Mouse (Mus musculus): Measurements from ENCODE around the gene Faim. TPM values are rescaled to one million over a fixed set of nuclear protein-coding genes. Genes with fewer than 3 reads are reported as not detected.

Faim gene
- 2.9 and 4.6 TPM in 2 replicates for polyA plus RNA-seq (2012; rRNA removed)

DNA sequence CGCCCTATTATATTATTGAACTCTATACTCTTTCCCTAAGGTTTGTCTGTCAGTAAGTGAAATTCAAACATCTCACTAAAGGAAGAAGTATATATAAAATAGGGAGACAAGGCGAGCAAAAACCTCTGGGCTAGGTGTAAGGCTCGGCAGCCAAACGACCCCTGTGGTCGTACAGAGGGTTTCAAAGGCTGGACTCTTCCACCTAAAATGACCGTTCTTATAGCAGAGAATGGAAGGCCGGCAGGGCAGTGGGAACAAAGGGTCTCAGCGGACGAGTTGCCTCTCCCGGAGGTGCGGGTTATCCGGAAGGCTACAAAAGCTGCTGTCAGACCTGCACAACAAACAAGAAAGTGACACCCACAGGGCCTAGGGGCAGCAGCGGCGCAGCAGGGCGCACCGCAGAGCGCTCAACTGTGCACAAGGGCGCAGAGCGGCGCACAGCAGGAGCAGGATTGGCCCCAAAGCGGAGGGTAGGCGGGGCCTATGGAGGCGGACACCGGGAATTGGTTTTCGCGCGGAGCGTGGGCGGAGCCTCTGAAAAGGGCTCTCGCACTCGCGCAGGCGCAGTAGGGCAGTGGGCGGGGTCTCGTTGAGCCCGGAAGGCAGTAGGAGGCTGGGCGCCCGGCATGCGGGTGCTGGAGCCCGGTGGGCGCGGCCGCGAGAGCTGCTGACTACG is at the start of gene Faim:
Gene Faim, plus strand, starts transcription at position 574 of the 676 bp plus-strand sequence.
- H3K27ac ChIP-seq (ENCODE audit: insufficient read depth, low read length), result peak within 1 kb of the TSS; percentile 62; the same call in 1 of the 2 replicates
- WGBS, result 1% methylated on average over 45 of the region's 45 CpGs
- no peak for TF ChIP-seq CTCF (IDR thresholded peaks at IDR 0.05; ENCODE audit: extremely low read depth, insufficient read depth, insufficient read length, insufficient replicate concordance)
- TF ChIP-seq POLR2A (IDR thresholded peaks at IDR 0.05; ENCODE audit: low read depth, low read length), result peak; percentile 60

DNA sequence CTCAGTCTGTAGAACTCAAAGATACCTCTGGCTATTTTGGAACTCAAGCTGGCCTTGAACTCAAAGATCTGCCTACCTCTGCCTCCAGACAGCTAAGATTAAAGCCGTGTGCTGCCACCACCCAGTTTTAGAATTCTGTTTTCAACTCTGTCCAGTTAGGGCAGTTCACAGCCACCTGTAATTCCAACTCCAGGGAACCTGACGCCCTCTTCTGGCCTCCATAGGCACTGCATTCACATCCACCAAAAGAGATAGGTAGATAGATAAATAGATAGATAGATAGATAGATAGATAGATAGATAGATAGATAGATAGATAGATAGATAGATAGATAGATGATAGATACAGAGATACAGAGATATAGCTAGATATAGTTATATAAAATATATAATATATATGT is 46.9 kb upstream of the Faim start:
- no peaks in the 10 kb centered on the region for H3K4me1 ChIP-seq (ENCODE audit: control insufficient read depth, insufficient read depth, insufficient read length)
- DNase-seq (ENCODE audit: low read depth in 1 of 2, low spot score in 2 of 2), result no peak
- H3K27ac ChIP-seq (ENCODE audit: insufficient read depth, low read length), result no peak overlapping the region
- H3K27me3 ChIP-seq (ENCODE audit: control insufficient read depth, insufficient read depth, low read length), result no peaks in the 10 kb centered on the region
- H3K36me3 ChIP-seq (ENCODE audit: control insufficient read depth, insufficient read depth, low read length), result no peaks in the 10 kb centered on the region
- TF ChIP-seq POLR2A (IDR thresholded peaks at IDR 0.05; ENCODE audit: low read depth, low read length) (no peak), CTCF (IDR thresholded peaks at IDR 0.05; ENCODE audit: extremely low read depth, insufficient read depth, insufficient read length, insufficient replicate concordance) (no peak)
- no peak overlapping the region for H3K4me3 ChIP-seq (ENCODE audit: extremely low read depth, insufficient read depth, insufficient read length)
- 34% methylated on average over 2 of the region's 2 CpGs for WGBS

More for the DNA sequence above, at the start of gene Faim:
- DNase-seq (ENCODE audit: low read depth in 1 of 2, low spot score in 2 of 2), result peak; percentile 96 to 100
- H3K27me3 ChIP-seq (ENCODE audit: control insufficient read depth, insufficient read depth, low read length), result no peaks in the 10 kb centered on the region
- H3K36me3 ChIP-seq (ENCODE audit: control insufficient read depth, insufficient read depth, low read length), result no peaks in the 10 kb centered on the region
- H3K4me3 ChIP-seq (ENCODE audit: extremely low read depth, insufficient read depth, insufficient read length), result peak within 1 kb of the TSS; percentile 77
- peaks cover 2% of the 10 kb centered on the region for H3K4me1 ChIP-seq (ENCODE audit: control insufficient read depth, insufficient read depth, insufficient read length)

DNA sequence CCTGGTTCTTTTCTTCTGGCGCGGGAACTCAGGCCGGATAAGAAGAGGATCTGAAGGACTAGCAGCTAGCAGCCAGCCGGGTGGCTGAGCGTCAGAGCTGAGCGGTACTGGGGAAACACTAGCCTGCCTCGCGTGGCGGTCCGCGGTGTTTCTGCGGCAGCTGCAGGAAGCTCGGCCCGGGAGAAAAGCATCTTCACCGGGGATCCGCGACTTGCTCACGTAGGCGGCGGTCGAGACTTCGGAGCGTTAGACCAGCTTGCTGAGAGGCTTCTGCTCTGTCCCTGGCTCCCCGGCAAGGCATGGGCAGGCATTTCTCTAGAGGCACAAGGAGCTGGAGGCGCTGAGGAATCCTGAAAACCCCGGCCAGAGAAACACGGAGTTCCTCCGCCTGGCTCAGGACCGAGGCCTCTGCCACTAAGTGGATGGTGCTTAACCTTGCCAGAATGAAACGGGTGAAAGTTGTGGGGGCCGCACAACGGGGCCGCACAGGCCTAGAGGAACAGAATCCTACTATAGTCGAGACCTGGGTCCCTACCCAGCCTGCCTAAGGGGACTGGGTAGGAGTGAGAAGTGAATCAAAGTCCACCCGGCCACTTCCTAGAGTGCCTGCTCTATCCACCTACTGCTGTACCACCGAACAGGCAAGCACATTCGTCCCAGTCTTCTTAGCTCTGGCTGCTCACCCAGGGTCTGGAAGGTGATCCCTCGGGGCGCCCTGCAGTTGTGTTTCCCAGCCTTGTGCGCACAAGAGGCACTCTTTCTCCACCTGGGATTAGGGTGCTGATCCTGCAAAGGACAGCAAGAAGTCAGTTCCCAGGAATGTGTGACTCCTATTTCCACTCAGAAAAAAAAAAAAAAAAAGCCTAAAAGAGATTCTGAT is 33.8 kb upstream of the Faim start:
- no peak overlapping the region for H3K4me3 ChIP-seq (ENCODE audit: extremely low read depth, insufficient read depth, insufficient read length)

DNA sequence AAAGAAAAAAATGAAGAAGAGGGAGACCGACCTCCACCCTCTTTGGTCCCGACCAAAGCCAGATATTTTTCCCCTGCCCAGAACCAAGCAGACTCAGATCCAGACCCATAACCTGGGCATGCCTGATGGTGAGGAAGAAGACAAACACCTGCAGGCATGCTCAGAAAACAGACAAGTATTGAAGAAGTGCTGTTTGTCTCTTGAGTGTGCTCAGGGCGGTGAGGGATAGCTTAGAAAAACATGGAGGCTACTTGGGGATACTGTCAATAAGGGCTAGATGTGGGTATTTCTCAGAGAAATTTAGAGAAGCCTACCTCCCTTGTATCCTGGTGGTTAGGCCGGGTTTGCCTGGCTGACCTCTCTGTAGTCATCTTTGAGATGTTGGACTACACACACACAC is 32.9 kb upstream of the Faim start:
- Histone ChIP-seq H3K36me3 (ENCODE audit: control insufficient read depth, insufficient read depth, low read length) (no peaks in the 10 kb centered on the region), H3K27me3 (ENCODE audit: control insufficient read depth, insufficient read depth, low read length) (peaks cover 46% of the 10 kb centered on the region), H3K27ac (ENCODE audit: insufficient read depth, low read length) (no peak overlapping the region), H3K4me3 (ENCODE audit: extremely low read depth, insufficient read depth, insufficient read length) (no peak overlapping the region), H3K4me1 (ENCODE audit: control insufficient read depth, insufficient read depth, insufficient read length) (peaks cover 7% of the 10 kb centered on the region; the same call in 1 of the 2 replicates)
- 12% methylated on average over 4 of the region's 4 CpGs for WGBS
- no peak for DNase-seq (ENCODE audit: low read depth in 1 of 2, low spot score in 2 of 2)
- no peak for TF ChIP-seq POLR2A (IDR thresholded peaks at IDR 0.05; ENCODE audit: low read depth, low read length)
- no peak for TF ChIP-seq CTCF (IDR thresholded peaks at IDR 0.05; ENCODE audit: extremely low read depth, insufficient read depth, insufficient read length, insufficient replicate concordance)

More for the DNA sequence above, 33.8 kb upstream of the Faim start:
- peaks cover 41% of the 10 kb centered on the region for H3K27me3 ChIP-seq (ENCODE audit: control insufficient read depth, insufficient read depth, low read length)
- 3% methylated on average over 40 of the region's 40 CpGs for WGBS
- DNase-seq (ENCODE audit: low read depth in 1 of 2, low spot score in 2 of 2), result no peak
- TF ChIP-seq POLR2A (IDR thresholded peaks at IDR 0.05; ENCODE audit: low read depth, low read length) (no peak), CTCF (IDR thresholded peaks at IDR 0.05; ENCODE audit: extremely low read depth, insufficient read depth, insufficient read length, insufficient replicate concordance) (no peak)
- H3K27ac ChIP-seq (ENCODE audit: insufficient read depth, low read length), result no peak overlapping the region
- peaks cover 7% of the 10 kb centered on the region; the same call in 1 of the 2 replicates for H3K4me1 ChIP-seq (ENCODE audit: control insufficient read depth, insufficient read depth, insufficient read length)
- no peaks in the 10 kb centered on the region for H3K36me3 ChIP-seq (ENCODE audit: control insufficient read depth, insufficient read depth, low read length)

DNA sequence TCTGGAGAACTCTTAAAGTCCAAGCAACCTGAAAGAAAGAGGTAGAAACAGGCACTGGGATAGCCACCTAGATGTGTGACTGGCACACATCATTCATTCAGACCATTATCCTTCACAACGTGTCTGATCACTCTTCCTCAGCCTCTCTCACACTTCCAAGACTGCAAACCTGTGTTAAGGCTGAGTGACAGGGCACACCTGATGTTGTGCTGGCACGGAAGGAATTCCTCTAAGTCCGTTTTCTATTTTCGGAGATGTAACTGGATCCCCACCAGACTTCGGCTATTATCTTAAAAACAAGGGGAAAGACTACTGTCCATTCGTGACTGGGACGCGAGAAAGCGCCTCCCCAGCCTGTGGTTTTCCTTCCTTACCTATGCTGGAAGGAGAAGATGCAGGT is 32.3 kb upstream of the Faim start:
- Histone ChIP-seq H3K36me3 (ENCODE audit: control insufficient read depth, insufficient read depth, low read length) (no peaks in the 10 kb centered on the region), H3K27ac (ENCODE audit: insufficient read depth, low read length) (no peak overlapping the region), H3K4me3 (ENCODE audit: extremely low read depth, insufficient read depth, insufficient read length) (no peak overlapping the region), H3K27me3 (ENCODE audit: control insufficient read depth, insufficient read depth, low read length) (peaks cover 48% of the 10 kb centered on the region), H3K4me1 (ENCODE audit: control insufficient read depth, insufficient read depth, insufficient read length) (peaks cover 7% of the 10 kb centered on the region; the same call in 1 of the 2 replicates)
- WGBS, result 14% methylated on average over 9 of the region's 9 CpGs
- TF ChIP-seq CTCF (IDR thresholded peaks at IDR 0.05; ENCODE audit: extremely low read depth, insufficient read depth, insufficient read length, insufficient replicate concordance), result no peak
- no peak for TF ChIP-seq POLR2A (IDR thresholded peaks at IDR 0.05; ENCODE audit: low read depth, low read length)
- no peak for DNase-seq (ENCODE audit: low read depth in 1 of 2, low spot score in 2 of 2)

DNA sequence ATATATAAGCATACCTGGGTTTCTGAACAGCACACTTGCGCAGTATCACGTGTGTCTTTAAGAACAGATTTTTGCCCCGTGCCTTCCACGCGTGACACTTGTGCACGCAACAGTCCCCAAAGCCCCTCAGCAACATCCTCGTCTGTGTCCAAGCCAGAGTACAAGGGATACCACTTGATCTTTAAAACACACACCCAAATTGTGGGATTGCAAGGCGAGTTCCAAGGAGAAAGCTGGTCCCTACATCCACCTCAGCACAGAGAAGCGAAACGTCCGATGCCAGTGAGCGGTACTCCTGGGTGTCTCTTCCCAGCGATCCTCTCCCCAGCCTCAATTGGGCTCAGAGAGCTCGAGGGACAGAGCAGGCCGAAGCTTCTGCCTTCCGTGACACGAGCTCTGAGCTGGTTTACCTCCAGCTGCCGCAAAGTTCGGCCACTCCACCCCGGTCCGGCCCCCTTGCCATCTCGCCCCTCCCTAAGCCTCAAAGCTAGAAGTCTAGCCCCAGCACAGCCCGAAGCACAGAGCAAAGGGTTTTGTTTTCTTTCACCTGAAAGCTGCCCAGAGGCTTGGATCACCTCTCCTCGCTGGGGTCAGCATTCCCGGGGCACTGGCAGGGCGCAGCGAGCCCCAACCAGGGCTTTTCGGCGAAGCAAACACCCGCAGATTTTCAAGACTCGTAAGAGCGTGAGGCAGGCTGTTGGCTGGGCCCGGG is 31.6 kb upstream of the Faim start:
- no peak for TF ChIP-seq CTCF (IDR thresholded peaks at IDR 0.05; ENCODE audit: extremely low read depth, insufficient read depth, insufficient read length, insufficient replicate concordance)
- no peak for TF ChIP-seq POLR2A (IDR thresholded peaks at IDR 0.05; ENCODE audit: low read depth, low read length)
- peaks cover 50% of the 10 kb centered on the region for H3K27me3 ChIP-seq (ENCODE audit: control insufficient read depth, insufficient read depth, low read length)

More for the DNA sequence above, 31.6 kb upstream of the Faim start:
- DNase-seq (ENCODE audit: low read depth in 1 of 2, low spot score in 2 of 2), result no peak
- H3K36me3 ChIP-seq (ENCODE audit: control insufficient read depth, insufficient read depth, low read length), result no peaks in the 10 kb centered on the region
- H3K4me1 ChIP-seq (ENCODE audit: control insufficient read depth, insufficient read depth, insufficient read length), result peaks cover 7% of the 10 kb centered on the region; the same call in 1 of the 2 replicates
- peak overlapping the region; percentile 20; the same call in 1 of the 2 replicates for H3K4me3 ChIP-seq (ENCODE audit: extremely low read depth, insufficient read depth, insufficient read length)
- H3K27ac ChIP-seq (ENCODE audit: insufficient read depth, low read length), result no peak overlapping the region
- WGBS, result 6% methylated on average over 33 of the region's 33 CpGs

All from spleen, adult 2 months (tissue).